Mouse (Mus musculus) CH12.LX (cell line): ENCODE measurements around the gene Dcst1.

Experiments used
- CTCF ChIP-seq, 2 experiments: IDR thresholded peaks in 1 of 2; conservative IDR thresholded peaks in 1 of 2; 2 replicates each; pipeline ENCODE4 v1.5.1; 2011 to 2012; ENCODE audit warnings: low read depth in 2 of 2, low read length in 2 of 2, improper control_type of control experiment in 1 of 2, inconsistent platforms in 1 of 2, mild to moderate bottlenecking in 1 of 2, moderate library complexity in 1 of 2
- EP300 ChIP-seq: IDR thresholded peaks from 2 replicates; pipeline ENCODE4 v1.6.1; 2011; ENCODE audit warnings: low read length, improper control_type of control experiment
- KAT2A ChIP-seq: IDR thresholded peaks from 2 replicates; pipeline ENCODE4 v1.6.1; 2012; ENCODE audit warnings: low read length, improper control_type of control experiment, inconsistent platforms; ENCODE audit not compliant: insufficient replicate concordance
- MXI1 ChIP-seq: IDR thresholded peaks from 2 replicates; pipeline ENCODE4 v1.6.1; 2011; ENCODE audit warnings: mild to moderate bottlenecking, low read depth, low read length, improper control_type of control experiment

DNA sequence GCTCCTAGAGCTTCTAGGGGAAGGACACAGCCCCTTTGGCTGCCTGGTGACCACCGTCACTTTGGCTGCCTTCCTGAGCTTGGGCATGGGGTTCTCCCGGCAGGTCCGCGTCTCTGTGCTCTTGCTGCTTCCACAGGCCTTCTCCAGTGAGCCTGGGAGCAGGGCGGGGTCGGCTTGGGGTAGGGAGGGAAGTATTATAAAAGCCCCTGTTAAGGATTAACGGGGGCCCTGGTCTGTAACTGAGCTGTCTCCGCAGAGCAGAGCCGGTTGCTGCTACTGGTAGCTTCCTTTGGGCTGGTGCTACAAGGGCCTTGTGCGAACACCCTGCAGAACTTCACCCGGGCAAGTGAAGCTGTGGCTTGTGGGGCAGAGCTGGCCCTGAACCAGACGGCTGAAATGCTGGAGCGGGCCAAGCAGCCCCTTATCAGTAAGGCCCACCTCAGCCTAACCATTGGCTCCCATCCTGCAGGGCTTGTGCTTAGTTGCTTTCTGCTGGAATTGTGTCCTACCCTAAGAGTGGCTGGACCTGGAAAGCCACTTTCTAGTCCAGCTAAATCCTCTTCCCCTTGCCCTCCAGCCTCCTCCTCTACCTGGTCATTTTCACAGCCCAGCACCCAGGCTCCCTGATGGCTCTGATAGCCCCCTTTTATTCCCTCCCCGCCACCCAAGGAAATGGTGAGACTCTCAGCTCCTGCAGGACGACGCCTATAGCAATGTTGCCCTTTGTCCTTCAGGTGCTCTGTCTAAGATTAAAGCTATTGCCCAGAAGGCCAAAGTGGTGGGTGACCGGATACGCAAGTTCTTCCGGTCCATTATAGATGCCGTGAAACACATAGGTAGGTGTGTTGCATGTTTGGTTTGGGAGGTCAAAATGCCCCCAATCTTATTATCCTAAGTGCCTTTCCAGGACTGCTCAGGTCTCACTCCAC, 697 bp upstream of the Dcst1 start:
- TF ChIP-seq CTCF (conservative IDR thresholded peaks at IDR 0.05 in 1 of 2, IDR thresholded peaks at IDR 0.05 in 1 of 2; ENCODE audit: low read depth in 2 of 2, low read length in 2 of 2) (no peak), MXI1 (no peak), KAT2A (no peak), EP300 (no peak)
